Mouse (Mus musculus): ENCODE measurements around the gene Zfp146. TPM values are rescaled to one million over a fixed set of nuclear protein-coding genes. Genes with fewer than 3 reads are reported as not detected.
"Not testable (repeated sequence)": the region's sequence is repeated elsewhere in the genome, so short reads cannot be mapped to it uniquely, and the experiment has no call there.

Zfp146 gene
- polyA plus RNA-seq, 2 experiments from 2014 or later, result 19.5 to 22.3 TPM

DNA sequence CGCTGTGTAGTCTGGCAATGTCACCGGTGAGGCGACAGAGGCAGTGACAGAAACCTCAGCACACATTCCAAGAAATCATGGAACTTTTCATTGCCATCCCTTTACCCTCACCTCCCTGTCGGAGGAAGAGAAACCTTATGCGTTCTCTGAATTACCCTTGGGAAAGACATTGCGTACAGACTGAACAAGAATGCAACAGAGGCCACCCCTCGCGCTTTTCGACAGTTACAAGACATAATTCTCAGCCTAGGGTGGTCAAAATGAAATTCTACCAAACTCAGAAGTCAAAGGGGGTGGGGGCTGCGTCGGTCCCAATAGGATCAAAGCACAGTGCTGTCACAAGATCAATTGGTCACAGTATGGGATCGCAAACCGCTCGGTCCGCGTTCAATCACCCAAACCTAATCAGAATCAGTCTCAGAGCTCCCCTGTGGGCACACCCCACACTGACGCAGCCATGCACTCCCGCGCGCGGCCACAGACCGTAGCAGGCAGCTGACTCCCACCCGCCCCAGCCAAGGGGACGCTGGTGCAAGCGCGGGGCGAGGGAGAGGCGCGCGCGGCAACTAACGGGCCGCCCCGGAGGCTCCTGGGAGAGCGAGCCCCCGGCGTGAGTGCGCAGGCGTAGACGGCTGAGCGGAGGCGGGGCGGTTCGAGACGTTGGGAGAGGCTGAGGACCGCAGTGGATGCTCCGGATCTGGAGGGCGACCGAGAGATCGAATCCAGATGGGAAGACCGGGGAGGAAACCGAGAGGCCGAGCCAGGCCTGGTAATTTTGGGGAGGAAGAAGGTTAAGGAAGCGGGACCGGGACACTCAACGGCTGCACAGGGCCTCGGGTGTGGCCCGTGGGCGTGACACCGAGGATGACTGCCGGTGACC is 48.0 kb downstream of the Zfp146 start, which contains the start of gene Zfp382:
TSS of gene Zfp382 (plus strand) at position 635 of the 880 bp plus-strand sequence.
- ATAC-seq, result peak; percentile 92

DNA sequence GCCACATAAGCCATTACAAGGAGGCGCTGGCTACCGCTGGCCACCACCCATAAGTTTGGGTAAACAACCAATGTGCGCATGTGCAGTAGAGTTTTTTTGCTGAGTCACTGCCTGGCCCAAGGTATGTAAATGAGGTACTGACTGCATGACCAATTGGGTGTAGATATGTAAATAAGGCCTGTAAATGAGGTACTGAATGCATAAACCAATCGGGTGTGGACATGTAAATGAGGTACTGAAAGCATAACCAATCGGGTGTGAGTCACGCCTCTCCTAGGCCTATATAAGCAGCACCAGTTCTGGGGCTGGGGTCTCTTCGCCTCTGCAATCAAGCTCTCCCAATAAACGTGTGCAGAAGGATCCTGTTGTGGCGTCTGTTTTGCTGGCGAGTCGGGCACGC is 51.6 kb downstream of the Zfp146 start:
- ATAC-seq, result not testable (repeated sequence)

- no peak for ATAC-seq
Observed at GRCm38 (mm10) chr7:30116076-30116475, 53.5 kb downstream of the Zfp146 start.

Other genes starting within 250 kb of the Zfp146 start
- gene Zfp74, start 215.7 kb downstream of the Zfp146 start, polyA plus RNA-seq (2017; shearing (Covaris generic)), result 1 to 10 TPM; 4.8 to 5.2 TPM
- gene Zfp568, start 185.8 kb downstream of the Zfp146 start, polyA plus RNA-seq (2017; shearing (Covaris generic)), result 1 to 10 TPM; 2.1 to 2.8 TPM
- 1 to 10 TPM; 5.4 to 7.5 TPM for gene Zfp14, start 118.4 kb downstream of the Zfp146 start, polyA plus RNA-seq (2017; shearing (Covaris generic))
- gene Zfp82, start 96.8 kb downstream of the Zfp146 start, polyA plus RNA-seq (2017; shearing (Covaris generic)), result 10 to 100 TPM in 1 of 2 experiments, 1 to 10 TPM in 1; 8.6 to 11.9 TPM
- gene Gm26920, start 79.3 kb downstream of the Zfp146 start, polyA plus RNA-seq (2017; shearing (Covaris generic)), result 1 to 10 TPM; 1.5 to 3.6 TPM
- gene Zfp566, start 79.2 kb downstream of the Zfp146 start, polyA plus RNA-seq (2017; shearing (Covaris generic)), result 10 to 100 TPM; 11.6 to 12.0 TPM
- 10 to 100 TPM; 74.8 to 96.0 TPM for gene Zfp260, start 75.0 kb downstream of the Zfp146 start, polyA plus RNA-seq (2017; shearing (Covaris generic))
- 10 to 100 TPM; 13.2 to 20.3 TPM for gene Zfp382, start 47.8 kb downstream of the Zfp146 start, polyA plus RNA-seq (2017; shearing (Covaris generic))
- gene Cox7a1, start 14.4 kb upstream of the Zfp146 start, polyA plus RNA-seq (2017; shearing (Covaris generic)), result under 1 TPM in 1 of 2 experiments, not detected in 1; 0.90 TPM
- gene Capns1, start 29.1 kb upstream of the Zfp146 start, polyA plus RNA-seq (2017; shearing (Covaris generic)), result 10 to 100 TPM; 49.8 to 68.7 TPM
- gene Polr2i, start 62.2 kb upstream of the Zfp146 start, polyA plus RNA-seq (2017; shearing (Covaris generic)), result 10 to 100 TPM; 50.3 to 54.3 TPM
- gene Tbcb, start 62.5 kb upstream of the Zfp146 start, polyA plus RNA-seq (2017; shearing (Covaris generic)), result 100 to 1,000 TPM in 1 of 2 experiments, 10 to 100 TPM in 1; 96.7 to 104 TPM
- not detected for gene Ovol3, start 66.0 kb upstream of the Zfp146 start, polyA plus RNA-seq (2017; shearing (Covaris generic))
- gene Thap8, start 110.3 kb upstream of the Zfp146 start, polyA plus RNA-seq (2017; shearing (Covaris generic)), result 1 to 10 TPM in 1 of 2 experiments, not detected in 1; 1.6 TPM
- 1 to 10 TPM; 1.9 to 3.2 TPM for gene Wdr62, start 110.7 kb upstream of the Zfp146 start, polyA plus RNA-seq (2017; shearing (Covaris generic))
- gene Clip3, start 122.0 kb upstream of the Zfp146 start, polyA plus RNA-seq (2017; shearing (Covaris generic)), result 1 to 10 TPM; 5.5 to 6.5 TPM
- gene Alkbh6, start 139.0 kb upstream of the Zfp146 start, polyA plus RNA-seq (2017; shearing (Covaris generic)), result 100 to 1,000 TPM; 179 to 205 TPM
- gene Syne4, start 145.1 kb upstream of the Zfp146 start, polyA plus RNA-seq (2017; shearing (Covaris generic)), result 10 to 100 TPM in 1 of 2 experiments, 1 to 10 TPM in 1; 9.2 to 16.8 TPM
- gene E130208F15Rik, start 152.0 kb upstream of the Zfp146 start, polyA plus RNA-seq (2017; shearing (Covaris generic)), result not detected
- gene Sdhaf1, start 154.1 kb upstream of the Zfp146 start, polyA plus RNA-seq (2017; shearing (Covaris generic)), result 1 to 10 TPM; 2.4 to 5.1 TPM
- not detected for gene Lrfn3, start 193.0 kb upstream of the Zfp146 start, polyA plus RNA-seq (2017; shearing (Covaris generic))
- gene Tyrobp, start 244.0 kb upstream of the Zfp146 start, polyA plus RNA-seq (2017; shearing (Covaris generic)), result 1 to 10 TPM; 6.4 to 7.1 TPM

Measured in CD4-positive, CD25-positive, alpha-beta regulatory T cell, adult 4 months (primary cell).